Mouse (Mus musculus): ENCODE data around the gene Arhgef10l.
A peak's percentile ranks its signal among the peaks of the same experiment; 100 is the strongest.

Arhgef10l gene

DNA sequence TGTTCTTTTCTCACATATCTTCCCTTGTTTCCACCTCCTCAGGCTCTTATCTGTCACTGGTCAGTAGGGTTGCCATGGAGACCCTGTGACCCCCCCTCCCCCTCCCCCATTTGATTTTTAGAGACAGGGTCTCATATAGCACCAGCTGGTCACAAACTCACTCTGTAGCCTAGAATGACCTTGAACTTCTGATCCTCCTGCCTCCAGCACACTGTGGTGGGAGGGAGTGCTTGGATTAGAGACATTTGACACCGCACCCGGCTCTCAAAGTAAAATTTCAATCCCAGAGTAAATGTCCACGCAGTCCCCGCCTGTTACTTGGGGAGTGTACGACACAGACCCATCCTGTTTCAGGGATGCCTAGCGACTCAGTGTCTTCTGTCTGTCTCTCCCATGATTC, 51.7 kb downstream of the Arhgef10l start:
- no peak for ATAC-seq (ENCODE audit: insufficient number of reproducible peaks, low FRiP score, low TSS enrichment)

DNA sequence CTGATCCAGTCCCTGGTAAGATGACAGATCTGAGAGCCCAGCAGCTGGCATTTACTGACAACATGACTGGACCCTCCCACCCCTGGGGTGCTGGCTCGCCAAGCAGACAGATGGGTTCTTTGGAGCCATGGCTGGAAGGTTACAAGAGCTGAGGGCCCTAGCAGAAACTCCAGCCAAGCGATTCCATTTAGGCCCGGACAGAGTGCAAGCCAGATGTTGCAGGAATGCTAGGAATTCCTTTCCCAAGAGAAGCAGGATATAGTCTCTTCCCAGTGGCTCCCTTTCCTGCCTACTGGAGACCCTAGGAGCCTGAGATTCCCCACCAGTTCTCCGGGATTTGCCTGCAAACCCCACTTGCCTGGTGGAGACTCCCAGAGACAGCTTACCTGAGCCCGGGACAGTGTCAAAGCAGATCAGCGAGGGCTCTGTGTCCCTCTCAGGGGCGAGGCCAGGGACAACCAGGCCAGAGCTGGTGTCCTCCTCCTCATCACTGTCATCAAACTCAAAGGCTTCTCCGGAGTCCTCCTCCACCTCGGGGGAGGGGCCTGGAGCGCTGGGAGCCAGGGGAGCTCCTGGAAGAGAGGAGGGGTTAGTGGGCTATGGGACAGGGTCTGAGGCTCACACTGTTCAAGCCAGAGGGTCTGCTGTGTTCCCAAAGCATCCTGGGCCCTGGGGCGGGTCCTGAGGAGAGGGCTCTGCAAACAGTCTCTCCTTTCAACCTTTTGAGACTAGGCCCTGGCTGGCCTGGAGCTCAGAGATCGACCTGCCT, 54.8 kb downstream of the Arhgef10l start:
- ATAC-seq (ENCODE audit: insufficient number of reproducible peaks, low FRiP score, low TSS enrichment), result no peak

DNA sequence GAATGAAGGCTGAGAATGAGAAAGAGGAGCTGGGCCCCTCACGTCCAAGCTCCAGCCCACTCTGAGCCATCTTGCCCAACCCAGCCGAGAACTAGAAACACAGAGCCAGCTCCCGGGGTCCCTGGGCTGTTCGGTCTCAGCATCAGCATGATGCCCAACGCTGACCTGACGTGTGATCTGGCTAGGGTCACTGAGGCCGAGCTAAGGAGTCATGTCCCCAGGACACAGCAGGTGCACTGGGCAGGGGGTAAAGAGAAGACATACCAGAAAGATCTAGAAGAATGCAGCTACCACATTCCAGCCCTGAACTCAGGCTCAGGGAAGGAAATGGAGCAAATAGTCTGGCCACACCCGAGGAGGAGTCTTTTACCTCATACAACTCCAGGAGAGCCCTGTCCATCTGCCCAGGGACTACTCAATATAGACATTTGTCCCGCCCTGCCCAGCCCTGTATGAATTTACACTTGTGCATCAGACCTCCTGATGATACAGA, 57.5 kb downstream of the Arhgef10l start:
- ATAC-seq (ENCODE audit: insufficient number of reproducible peaks, low FRiP score, low TSS enrichment), result no peak

DNA sequence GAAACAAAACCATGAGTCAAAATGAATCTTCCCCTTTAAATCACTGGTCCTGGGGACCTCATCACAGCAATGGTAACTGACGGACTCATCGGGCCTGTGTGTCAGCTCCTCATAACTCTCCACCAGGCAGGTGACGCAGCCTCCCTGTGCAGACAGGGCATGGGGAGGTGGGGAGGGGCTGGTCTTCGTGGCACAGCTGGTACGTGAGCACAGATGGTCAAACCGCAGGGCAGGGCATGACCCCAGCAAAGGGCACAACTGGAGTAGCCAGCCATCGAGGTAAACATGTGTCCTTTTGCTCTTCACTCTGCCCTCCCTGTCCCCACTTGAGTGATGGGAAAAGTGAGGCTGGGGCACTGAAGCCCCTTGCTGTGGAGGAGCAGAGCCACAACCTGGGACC, 59.0 kb downstream of the Arhgef10l start:
- no peak for ATAC-seq (ENCODE audit: insufficient number of reproducible peaks, low FRiP score, low TSS enrichment)

GRCm38 (mm10) chr4:140606197-140606596, 59.6 kb downstream of the Arhgef10l start:
- no peak for ATAC-seq (ENCODE audit: insufficient number of reproducible peaks, low FRiP score, low TSS enrichment)

DNA sequence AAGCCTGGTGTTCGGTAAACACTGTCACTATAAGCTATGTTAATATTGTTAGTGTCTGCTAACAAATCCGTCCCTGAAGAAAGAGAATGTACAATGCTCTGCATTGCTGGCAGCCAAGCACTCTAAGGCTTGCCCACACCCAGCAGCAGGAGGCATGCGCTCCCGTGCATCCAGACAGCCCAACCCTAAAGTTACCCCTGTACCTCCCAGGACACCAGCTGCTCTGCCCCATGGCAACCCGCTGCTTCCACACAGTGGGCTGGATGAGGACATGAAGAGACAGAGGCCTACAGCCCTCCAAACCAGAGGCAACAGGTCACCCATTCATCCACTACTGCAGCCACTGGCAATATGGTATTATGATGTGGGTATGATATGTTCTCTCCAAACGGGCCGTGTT, 60.0 kb downstream of the Arhgef10l start:
- ATAC-seq (ENCODE audit: insufficient number of reproducible peaks, low FRiP score, low TSS enrichment), result no peak

GRCm38 (mm10) chr4:140605247-140605646, 60.6 kb downstream of the Arhgef10l start:
- ATAC-seq (ENCODE audit: insufficient number of reproducible peaks, low FRiP score, low TSS enrichment), result no peak

DNA sequence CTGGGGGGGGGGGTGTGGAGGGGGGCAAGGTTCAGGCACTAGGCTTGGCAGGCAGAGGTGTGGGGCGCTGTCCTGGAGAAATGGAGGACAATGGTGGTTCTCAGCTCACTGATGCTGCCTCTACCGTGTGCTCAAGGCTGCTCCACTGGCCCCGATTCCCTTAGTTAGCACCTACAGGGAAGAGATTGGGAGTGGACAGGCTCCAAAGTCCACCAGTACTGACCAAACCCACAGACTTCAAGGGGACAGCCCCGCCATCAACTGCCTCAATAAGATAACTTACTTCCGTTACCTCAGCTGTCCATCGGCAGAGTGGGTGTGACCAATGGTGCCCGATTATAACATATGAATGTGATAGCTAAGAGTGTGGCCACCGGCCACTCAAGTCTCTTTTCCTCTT, 61.3 kb downstream of the Arhgef10l start:
- ATAC-seq (ENCODE audit: insufficient number of reproducible peaks, low FRiP score, low TSS enrichment), result no peak

DNA sequence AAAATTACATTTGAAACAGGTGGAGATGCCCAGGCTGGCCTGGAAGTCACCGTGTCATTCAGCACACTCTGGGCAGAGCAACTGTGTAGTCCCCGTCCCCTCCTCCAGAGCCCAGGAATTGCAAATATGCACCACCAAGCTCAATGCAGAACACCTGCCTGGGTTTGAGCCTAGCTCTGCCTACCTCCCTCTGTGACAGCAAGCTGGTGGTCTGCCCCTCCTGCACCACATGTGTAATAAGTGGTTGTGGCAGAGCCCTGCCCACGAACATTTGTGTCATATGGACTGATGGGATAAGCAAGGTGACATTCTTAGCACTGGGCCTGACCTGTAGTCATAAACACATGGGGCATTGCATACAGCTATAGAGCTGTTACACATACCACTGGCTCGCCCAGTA, 63.8 kb downstream of the Arhgef10l start:
- ATAC-seq (ENCODE audit: insufficient number of reproducible peaks, low FRiP score, low TSS enrichment), result no peak

GRCm38 (mm10) chr4:140601153-140601552, 64.7 kb downstream of the Arhgef10l start:
- ATAC-seq (ENCODE audit: insufficient number of reproducible peaks, low FRiP score, low TSS enrichment), result no peak

- no peak for ATAC-seq (ENCODE audit: insufficient number of reproducible peaks, low FRiP score, low TSS enrichment)
Observed at GRCm38 (mm10) chr4:140598846-140599245, 67.0 kb downstream of the Arhgef10l start.

DNA sequence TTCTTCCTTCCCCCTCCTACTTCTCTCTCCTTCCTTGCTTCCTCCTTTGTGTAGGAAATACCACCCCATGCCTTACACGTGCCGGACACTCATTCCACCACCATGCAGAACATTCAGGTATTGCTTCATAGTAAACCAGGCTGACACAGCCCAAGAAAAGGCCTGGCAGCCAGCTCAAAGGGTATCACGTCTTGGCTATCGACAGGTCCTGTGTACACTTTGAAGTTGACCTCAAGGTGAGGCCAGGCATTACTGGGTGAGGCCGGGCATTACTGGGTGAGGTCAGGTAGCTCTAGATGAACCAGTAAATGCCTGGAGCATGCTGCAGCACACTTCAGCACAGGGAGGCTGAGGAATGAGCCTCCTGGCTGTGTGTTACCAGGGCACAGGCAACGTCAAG, 67.9 kb downstream of the Arhgef10l start:
- ATAC-seq (ENCODE audit: insufficient number of reproducible peaks, low FRiP score, low TSS enrichment), result no peak

DNA sequence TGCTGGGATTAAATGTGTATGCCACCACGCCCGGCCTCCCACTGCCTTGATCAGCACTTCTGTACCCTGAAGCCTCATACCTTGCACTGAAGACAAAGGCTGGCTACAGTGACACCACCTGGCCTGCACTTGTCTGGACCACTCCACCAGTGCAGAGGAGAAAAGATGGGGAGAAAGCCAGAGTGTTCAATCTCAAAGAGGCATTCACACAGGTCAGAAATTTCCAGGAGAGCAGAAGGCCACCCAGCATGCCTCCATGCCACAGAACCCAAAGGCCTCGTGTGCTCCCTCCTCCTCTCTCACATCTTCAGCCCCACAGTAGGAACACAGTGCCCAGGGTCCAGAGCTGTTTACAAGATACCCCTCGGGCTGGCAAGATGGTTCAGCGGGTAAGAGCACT, 68.4 kb downstream of the Arhgef10l start:
- no peak for ATAC-seq (ENCODE audit: insufficient number of reproducible peaks, low FRiP score, low TSS enrichment)

DNA sequence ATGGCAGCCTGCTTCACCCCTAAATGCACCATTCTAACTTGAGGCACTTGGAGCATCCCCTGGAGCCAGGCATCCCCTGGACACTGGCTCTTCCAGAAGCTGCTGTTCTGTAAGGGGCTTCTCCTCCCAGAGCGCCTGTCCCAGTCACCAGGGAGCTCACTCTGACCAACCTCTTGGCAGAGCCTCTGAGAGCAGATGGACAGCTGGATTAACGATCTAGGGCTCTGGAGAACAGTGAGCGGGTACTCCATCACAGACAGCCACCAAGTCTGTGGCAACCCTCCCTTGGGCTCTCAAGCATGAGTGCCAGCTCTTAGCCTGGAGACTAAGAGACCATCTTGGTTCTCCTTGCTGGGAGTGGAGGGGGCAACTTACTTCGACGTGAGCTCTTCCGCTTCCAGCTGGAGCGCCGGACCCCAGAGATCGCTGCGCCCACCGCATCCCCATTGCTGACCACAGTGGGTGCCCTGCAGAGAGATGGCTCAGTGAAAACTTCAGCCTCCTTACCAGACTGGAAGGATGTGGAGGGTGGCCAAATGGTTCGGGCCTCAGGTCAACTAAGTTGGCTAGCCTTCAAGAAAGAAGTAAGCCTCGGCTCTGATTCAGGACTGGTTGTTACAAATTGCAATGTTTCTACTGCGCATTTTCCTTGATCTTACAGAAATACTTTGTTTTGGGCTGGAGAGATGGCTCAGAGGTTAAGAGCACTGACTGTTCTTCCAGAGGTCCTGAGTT, 71.9 kb downstream of the Arhgef10l start:
- no peak for ATAC-seq (ENCODE audit: insufficient number of reproducible peaks, low FRiP score, low TSS enrichment)

DNA sequence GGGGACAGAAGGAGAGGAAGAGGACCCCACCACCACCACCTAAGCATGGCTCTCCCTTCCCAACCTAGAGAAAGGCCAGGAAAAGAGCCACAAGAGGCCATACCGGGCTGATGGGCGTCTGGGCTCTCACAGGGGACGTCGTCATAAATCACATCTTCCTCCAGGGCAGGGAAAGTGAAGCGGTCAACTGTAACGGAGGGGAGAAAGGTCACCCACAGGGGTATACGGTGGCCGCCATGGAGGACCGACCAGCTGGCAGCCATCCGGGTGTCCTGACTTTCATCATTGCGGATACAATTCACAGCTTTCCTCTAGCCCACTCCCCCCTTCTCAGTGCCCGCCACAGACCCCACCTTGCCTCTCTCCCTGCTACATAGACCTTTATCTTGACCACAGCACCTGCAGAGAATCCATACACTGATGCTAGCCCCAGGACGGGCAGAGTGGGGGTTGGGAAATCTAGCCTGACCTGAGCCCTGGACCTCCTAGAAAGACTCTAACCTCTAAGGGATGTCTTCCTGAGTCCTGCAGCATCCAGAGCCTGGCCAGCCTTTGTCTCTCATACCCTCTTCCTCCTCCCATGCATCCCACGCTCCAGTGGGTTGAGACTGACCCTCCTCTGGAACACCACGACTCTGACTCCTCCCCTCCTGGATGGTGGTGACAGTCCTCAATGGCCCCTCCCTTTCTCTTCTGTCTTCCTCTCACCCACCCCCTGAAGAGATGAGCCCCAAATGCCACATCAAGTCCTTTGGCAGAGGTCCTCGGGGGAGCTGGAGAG, 72.6 kb downstream of the Arhgef10l start:
- ATAC-seq (ENCODE audit: insufficient number of reproducible peaks, low FRiP score, low TSS enrichment), result no peak

DNA sequence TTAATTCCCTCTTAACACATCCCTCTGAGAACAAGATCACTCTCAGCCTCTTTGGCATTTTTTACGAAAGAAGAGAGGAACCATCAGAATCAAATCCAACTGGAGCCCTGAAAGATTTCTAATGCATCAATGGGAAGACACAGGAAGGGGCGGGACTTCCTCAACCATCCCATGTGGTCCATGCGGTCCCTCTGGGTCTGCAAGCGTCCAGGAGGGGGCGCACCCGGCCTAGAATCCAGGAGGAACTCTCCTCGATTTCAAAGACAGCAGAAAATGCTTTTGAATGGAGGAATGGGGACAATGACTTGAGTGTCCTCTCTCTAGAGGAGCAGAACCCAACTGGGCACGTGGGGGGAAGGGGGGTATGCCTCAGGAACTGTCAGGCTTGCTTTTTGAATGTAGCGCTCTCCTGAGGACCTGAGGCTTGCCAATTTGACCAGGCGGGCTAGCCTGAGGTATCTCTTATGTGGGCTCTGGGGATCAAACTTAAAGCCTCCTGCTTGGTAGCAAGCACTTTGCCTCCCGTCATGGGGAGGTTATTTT, 73.5 kb downstream of the Arhgef10l start:
- 0 out of 2 replicates have a peak, but pooled peaks have one; percentile 40 for ATAC-seq (ENCODE audit: insufficient number of reproducible peaks, low FRiP score, low TSS enrichment)

DNA sequence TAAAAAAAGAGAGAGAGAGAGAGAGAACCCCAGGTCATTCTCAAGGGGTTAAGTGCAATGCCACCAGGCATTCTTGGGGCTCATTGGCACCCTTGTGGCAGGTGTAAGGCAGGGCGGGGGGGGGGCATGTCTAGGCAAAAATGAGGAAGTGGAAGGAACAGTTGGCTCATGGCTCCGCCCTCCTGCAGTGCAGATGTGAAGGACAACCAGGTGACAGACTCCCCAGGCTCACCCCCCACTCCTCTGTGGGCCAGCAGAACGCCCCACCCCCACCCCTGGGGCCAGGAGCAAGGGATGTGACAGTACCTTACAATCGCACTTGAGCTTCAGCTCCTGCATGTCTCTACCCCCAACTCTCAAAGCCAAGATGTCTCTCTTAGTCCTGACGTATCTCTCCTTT, 79.3 kb downstream of the Arhgef10l start:
- ATAC-seq (ENCODE audit: insufficient number of reproducible peaks, low FRiP score, low TSS enrichment), result no peak

DNA sequence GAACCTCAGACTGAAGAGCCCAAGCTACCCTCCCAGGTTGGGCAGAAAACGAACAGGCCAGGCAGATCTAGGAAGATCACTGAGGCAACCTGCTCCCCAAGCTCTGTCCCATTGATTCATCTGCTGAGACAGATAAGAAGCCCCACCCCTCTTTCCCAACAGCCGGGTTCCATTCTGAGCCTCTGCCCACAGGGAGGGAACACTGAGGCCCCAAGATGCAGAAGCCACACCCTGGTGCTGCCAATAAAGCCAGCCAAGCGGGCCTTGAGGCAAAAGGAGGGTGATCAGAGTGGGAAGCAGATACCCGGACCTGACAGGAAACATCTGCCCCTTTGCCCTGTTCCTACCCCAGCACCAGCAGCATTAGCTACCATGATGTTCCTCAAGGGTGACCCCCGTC, 81.6 kb downstream of the Arhgef10l start:
- ATAC-seq (ENCODE audit: insufficient number of reproducible peaks, low FRiP score, low TSS enrichment), result no peak

GRCm38 (mm10) chr4:140582390-140583088, 83.3 kb downstream of the Arhgef10l start:
- no peak for ATAC-seq (ENCODE audit: insufficient number of reproducible peaks, low FRiP score, low TSS enrichment)

Measured in cerebellum, adult (tissue).